Mouse (Mus musculus) liver, postnatal 0 days (tissue): Measurements from ENCODE around the gene Pla2g2d.

Experiments
- CTCF ChIP-seq: sonication (generic); IDR thresholded peaks from 2 replicates; pipeline ENCODE4 v1.5.1; 2016; ENCODE audit warnings: antibody characterized with exemption, low read depth
- EP300 ChIP-seq: IDR thresholded peaks from 2 replicates; pipeline ENCODE4 v1.6.1; 2016; ENCODE audit warnings: antibody characterized with exemption, low read depth, mild to moderate bottlenecking

DNA sequence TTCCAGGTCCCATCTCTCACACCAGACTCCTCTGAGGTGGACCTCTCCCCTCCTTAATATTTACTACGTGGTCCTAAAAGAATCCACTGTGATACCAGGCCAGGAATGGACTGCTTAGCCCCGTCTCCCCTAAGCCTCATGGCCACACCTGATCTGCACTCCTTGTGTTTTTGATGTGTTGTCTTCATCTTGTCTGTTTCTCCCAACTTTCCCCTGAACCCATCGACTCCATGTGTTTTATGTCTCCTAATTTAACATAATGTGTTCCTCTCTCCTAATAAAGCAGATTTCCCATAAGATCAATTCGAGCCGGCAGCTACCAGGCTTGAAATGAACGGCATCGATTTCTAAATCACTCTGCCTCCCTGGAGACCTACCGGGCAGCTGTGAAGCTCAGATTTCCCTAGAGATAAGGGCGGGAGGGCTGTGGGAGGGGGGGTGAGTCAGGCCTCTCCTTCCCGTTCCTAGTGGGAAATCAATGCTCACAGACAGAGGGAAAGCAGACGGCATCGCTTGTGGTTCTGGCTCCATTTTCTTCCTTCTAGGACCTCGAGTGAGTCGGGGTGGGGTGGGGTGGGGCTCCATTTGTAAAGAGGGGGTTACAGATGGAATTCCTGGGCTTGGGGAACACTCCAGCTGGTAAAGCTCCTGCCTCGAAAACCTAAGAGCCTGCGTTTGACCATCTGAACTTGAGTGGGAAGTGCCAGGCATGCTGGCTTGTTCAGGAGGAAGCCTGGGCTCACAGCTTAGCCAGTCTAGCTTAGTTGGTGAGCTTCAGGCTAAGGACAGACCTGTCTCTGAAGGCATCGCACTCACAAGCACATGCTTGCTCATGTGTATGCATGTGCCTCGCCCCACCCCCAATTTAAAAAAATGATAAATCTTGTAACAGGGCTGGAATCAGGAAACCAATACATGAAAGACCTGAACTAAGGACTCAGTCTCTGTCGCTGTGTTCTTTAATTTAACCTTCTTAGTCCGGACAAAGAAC lies 2.2 kb downstream of the Pla2g2d start:
- TF ChIP-seq CTCF (no peak), EP300 (no peak)
